Mouse (Mus musculus) kidney, adult 2 months (tissue): ENCODE measurements around the gene Rps3a1. TPM values are rescaled to one million over a fixed set of nuclear protein-coding genes. Genes with fewer than 3 reads are reported as not detected.
A peak's percentile ranks its signal among the peaks of the same experiment; 100 is the strongest.
"Not testable (repeated sequence)": the region's sequence is repeated elsewhere in the genome, so short reads cannot be mapped to it uniquely, and the experiment has no call there.

Source experiments
- DNase-seq: peaks from one replicate; pipeline ENCODE4 v3.0.0; 2021
- H3K27ac ChIP-seq: fragments of 200-500 bp; 2 replicates; pipeline ENCODE4 v1.5.1; 2012; ENCODE audit warnings: low read depth, low read length, control low read depth, inconsistent platforms; ENCODE audit not compliant: insufficient read depth
- H3K27me3 ChIP-seq: fragments of 200-500 bp; replicated peaks from 2 replicates; pipeline ENCODE4 v1.6.1; 2012; ENCODE audit warnings: mild to moderate bottlenecking, moderate library complexity, low read length, inconsistent platforms; ENCODE audit not compliant: control insufficient read depth, insufficient read depth
- H3K36me3 ChIP-seq: fragments of 200-500 bp; 2 replicates; pipeline ENCODE4 v1.6.1; 2012; ENCODE audit warnings: mild to moderate bottlenecking, moderate library complexity, low read length, inconsistent platforms; ENCODE audit not compliant: control insufficient read depth, insufficient read depth
- H3K4me1 ChIP-seq: fragments of 200-500 bp; 2 replicates; pipeline ENCODE4 v1.6.1; 2011; ENCODE audit warnings: low read length; ENCODE audit not compliant: control insufficient read depth, insufficient read depth
- H3K4me3 ChIP-seq: fragments of 200-500 bp; 2 replicates; pipeline ENCODE4 v1.5.1; 2011; ENCODE audit warnings: mild to moderate bottlenecking, low read depth, low read length, control low read depth; ENCODE audit not compliant: insufficient read depth
- CTCF ChIP-seq: fragments of 200-500 bp; conservative IDR thresholded peaks from 2 replicates; pipeline ENCODE4 v1.5.1; 2011; ENCODE audit warnings: low read depth, mild to moderate bottlenecking, control low read depth, low read length, moderate library complexity, mixed read lengths; ENCODE audit not compliant: insufficient read depth, insufficient read length
- POLR2A ChIP-seq: fragments of 200-500 bp; IDR thresholded peaks from one replicate; pipeline ENCODE4 v1.6.1; 2011; ENCODE audit warnings: low read depth, low read length, control low read depth
- WGBS: fragments of 180-500 bp; shearing (Covaris S2); methylation state at CpG from one replicate; pipeline ENCODE4 v1.1.7; 2018; 5-methylcytosine and 5-hydroxymethylcytosine counted together
- polyA plus RNA-seq: library from polyadenylated mRNA; depleted of rRNA; stranded (reverse); fragments of >200 nt; gene quantifications from 2 replicates; pipeline ENCODE4 v1.2.3, GENCODE M21; 2012; rRNA removed

Gene Rps3a1
- polyA plus RNA-seq, 1 experiment, result 307 TPM

GRCm38 (mm10) chr3:86104909-86105308, 37.6 kb downstream of the Rps3a1 start:
- 80% methylated on average over 4 of the region's 4 CpGs for WGBS
- Histone ChIP-seq H3K27ac (no peak overlapping the region), H3K4me3 (no peak overlapping the region), H3K36me3 (peaks cover 3% of the 10 kb centered on the region; the same call in 1 of the 2 replicates), H3K4me1 (no peaks in the 10 kb centered on the region), H3K27me3 (no peaks in the 10 kb centered on the region)
- no peak for DNase-seq
- TF ChIP-seq POLR2A, result no peak
- no peak for TF ChIP-seq CTCF

GRCm38 (mm10) chr3:86104433-86104832, 38.1 kb downstream of the Rps3a1 start:
- not testable (repeated sequence) for H3K36me3 ChIP-seq, H3K27me3 ChIP-seq, DNase-seq, H3K4me1 ChIP-seq, H3K4me3 ChIP-seq, H3K27ac ChIP-seq
- WGBS, result 88% methylated on average over 7 of the region's 7 CpGs

GRCm38 (mm10) chr3:86103449-86104291, 38.8 kb downstream of the Rps3a1 start:
- no peaks in the 10 kb centered on the region for H3K4me1 ChIP-seq
- no peak for DNase-seq
- peaks cover 5% of the 10 kb centered on the region; the same call in 1 of the 2 replicates for H3K36me3 ChIP-seq
- H3K27ac ChIP-seq, result no peak overlapping the region
- H3K27me3 ChIP-seq, result no peaks in the 10 kb centered on the region
- 75% methylated on average over 18 of the region's 18 CpGs for WGBS
- TF ChIP-seq POLR2A (no peak), CTCF (no peak)
- H3K4me3 ChIP-seq, result no peak overlapping the region

GRCm38 (mm10) chr3:86101956-86102355, 40.5 kb downstream of the Rps3a1 start:
- Histone ChIP-seq H3K36me3 (peaks cover 5% of the 10 kb centered on the region; the same call in 1 of the 2 replicates), H3K27me3 (no peaks in the 10 kb centered on the region), H3K4me3 (no peak overlapping the region), H3K27ac (no peak overlapping the region), H3K4me1 (no peaks in the 10 kb centered on the region)
- 95% methylated on average over 6 of the region's 6 CpGs for WGBS
- DNase-seq, result no peak
- TF ChIP-seq POLR2A (no peak), CTCF (no peak)

GRCm38 (mm10) chr3:86093907-86094306, 48.6 kb downstream of the Rps3a1 start:
- Histone ChIP-seq H3K27me3 (no peaks in the 10 kb centered on the region), H3K4me3 (no peak overlapping the region), H3K36me3 (no peaks in the 10 kb centered on the region; the same call in 1 of the 2 replicates), H3K27ac (no peak overlapping the region), H3K4me1 (no peaks in the 10 kb centered on the region)
- WGBS, result 80% methylated on average over 5 of the region's 5 CpGs
- DNase-seq, result no peak
- no peak for TF ChIP-seq CTCF
- TF ChIP-seq POLR2A, result no peak

GRCm38 (mm10) chr3:86093213-86093845, 49.2 kb downstream of the Rps3a1 start:
- Histone ChIP-seq H3K27ac (no peak overlapping the region), H3K4me1 (no peaks in the 10 kb centered on the region), H3K27me3 (no peaks in the 10 kb centered on the region), H3K36me3 (no peaks in the 10 kb centered on the region; the same call in 1 of the 2 replicates), H3K4me3 (no peak overlapping the region)
- DNase-seq, result peak; percentile 19
- no peak for TF ChIP-seq CTCF
- TF ChIP-seq POLR2A, result no peak
- WGBS, result 67% methylated on average over 6 of the region's 6 CpGs

Other genes with a start within 250 kb of the Rps3a1 start
- gene Sh3d19, start 171.6 kb downstream of the Rps3a1 start, polyA plus RNA-seq, result 44.2 and 60.5 TPM in 2 replicates
- gene Prss48, start 140.2 kb downstream of the Rps3a1 start, polyA plus RNA-seq, result not detected in 2 replicates
- 36.4 and 37.8 TPM in 2 replicates for gene Lrba, start 82.0 kb upstream of the Rps3a1 start, polyA plus RNA-seq